Mouse (Mus musculus): ENCODE results near the gene Churc1.

- TF ChIP-seq GATA1 (IDR thresholded peaks at IDR 0.05; ENCODE audit: borderline replicate concordance, low read length): no peak
- no peak for TF ChIP-seq FLI1 (IDR thresholded peaks at IDR 0.05; ENCODE audit: low read length)
Measured at GRCm38 (mm10) chr12:76832704-76833103, 67.4 kb downstream of the Churc1 start.

Data from megakaryocyte, embryonic 14.5 days (primary cell).